Mouse (Mus musculus): Measurements from ENCODE around the gene Pold1. TPM values are rescaled to one million over a fixed set of nuclear protein-coding genes. Genes with fewer than 3 reads are reported as not detected.

The Pold1 gene
- total RNA-seq, 1 experiment = 108 TPM

- in situ Hi-C loops (cut with MboI; ENCODE audit: low sequenced_read_pairs in 2 of 2, unreplicated experiment in 2 of 2) = no loop called here
- Histone ChIP-seq H3K27ac (ENCODE audit: insufficient read depth, low read depth, low read length, poor library complexity, severe bottlenecking) (peak overlapping the region; percentile 60), H3K4me1 (ENCODE audit: control insufficient read depth in 2 of 2, insufficient read depth in 2 of 2, low read length in 2 of 2, poor library complexity in 1 of 2) (peaks cover 9 to 24% of the 10 kb centered on the region in 2 experiments; a peak in 3 of 4 replicates), H3K9me3 (ENCODE audit: control insufficient read depth, insufficient read depth, low read depth, low read length) (no peaks in the 10 kb centered on the region), H3K4me3 (ENCODE audit: insufficient read depth in 1 of 2, low read depth in 1 of 2, low read length in 2 of 2, poor library complexity in 1 of 2, severe bottlenecking in 1 of 2) (peak overlapping the region; percentile 70 to 72), H3K9ac (ENCODE audit: insufficient read depth, low read depth, low read length, poor library complexity, severe bottlenecking) (peak overlapping the region; percentile 60; the same call in 1 of the 2 replicates), H3K36me3 (ENCODE audit: control insufficient read depth, insufficient read depth, low read length, poor library complexity, severe bottlenecking) (peaks cover 8% of the 10 kb centered on the region; the same call in 1 of the 2 replicates)
- TF ChIP-seq HCFC1 (IDR thresholded peaks at IDR 0.05; ENCODE audit: borderline replicate concordance, insufficient read depth, low read length) (no peak), ZNF384 (IDR thresholded peaks at IDR 0.05; ENCODE audit: low read depth, low read length) (no peak), CHD2 (IDR thresholded peaks at IDR 0.05; ENCODE audit: low read depth, low read length) (no peak), ZC3H11A (IDR thresholded peaks at IDR 0.05; ENCODE audit: borderline replicate concordance, low read depth, low read length) (no peak), MAFK (IDR thresholded peaks at IDR 0.05; ENCODE audit: insufficient read depth, low read depth, low read length) (no peak)
- no peak for DNase-seq (ENCODE audit: low read depth, low spot score)
These were observed 51.1 kb downstream of the Pold1 start for GRCm38 (mm10) chr7:44497361-44498055.

DNA sequence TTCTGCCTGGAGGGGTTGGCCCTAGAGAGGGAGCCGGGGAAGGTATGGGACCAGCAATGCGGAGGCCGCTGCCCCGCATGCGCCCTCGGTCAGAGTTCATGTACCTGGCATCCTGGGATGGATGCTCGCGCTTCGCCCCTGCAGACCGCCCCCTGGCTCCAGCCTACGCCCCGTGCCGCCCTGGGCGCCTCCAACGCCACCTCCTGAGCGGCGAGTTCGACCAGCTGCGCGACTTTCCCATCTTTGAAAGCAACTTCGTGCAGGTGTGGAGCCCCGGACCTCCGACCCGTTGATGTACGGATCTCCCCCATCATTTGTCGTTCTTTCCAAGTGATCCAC lies 51.9 kb downstream of the Pold1 start:
- DNase-seq (ENCODE audit: low read depth, low spot score) = no peak
- H3K4me3 ChIP-seq (ENCODE audit: insufficient read depth in 1 of 2, low read depth in 1 of 2, low read length in 2 of 2, poor library complexity in 1 of 2, severe bottlenecking in 1 of 2) = peak overlapping the region; percentile 70 to 72
- peaks cover 9 to 24% of the 10 kb centered on the region in 2 experiments; a peak in 3 of 4 replicates for H3K4me1 ChIP-seq (ENCODE audit: control insufficient read depth in 2 of 2, insufficient read depth in 2 of 2, low read length in 2 of 2, poor library complexity in 1 of 2)
- H3K9me3 ChIP-seq (ENCODE audit: control insufficient read depth, insufficient read depth, low read depth, low read length) = no peaks in the 10 kb centered on the region
- TF ChIP-seq MAFK (IDR thresholded peaks at IDR 0.05; ENCODE audit: insufficient read depth, low read depth, low read length) (no peak), HCFC1 (IDR thresholded peaks at IDR 0.05; ENCODE audit: borderline replicate concordance, insufficient read depth, low read length) (no peak), CHD2 (IDR thresholded peaks at IDR 0.05; ENCODE audit: low read depth, low read length) (no peak), ZC3H11A (IDR thresholded peaks at IDR 0.05; ENCODE audit: borderline replicate concordance, low read depth, low read length) (no peak), ZNF384 (IDR thresholded peaks at IDR 0.05; ENCODE audit: low read depth, low read length) (no peak)
- in situ Hi-C loops (cut with MboI; ENCODE audit: low sequenced_read_pairs in 2 of 2, unreplicated experiment in 2 of 2) = no loop called here
- peak overlapping the region; percentile 70 for H3K27ac ChIP-seq (ENCODE audit: insufficient read depth, low read depth, low read length, poor library complexity, severe bottlenecking)
- peaks cover 13% of the 10 kb centered on the region; the same call in 1 of the 2 replicates for H3K36me3 ChIP-seq (ENCODE audit: control insufficient read depth, insufficient read depth, low read length, poor library complexity, severe bottlenecking)
- H3K9ac ChIP-seq (ENCODE audit: insufficient read depth, low read depth, low read length, poor library complexity, severe bottlenecking) = peak overlapping the region; percentile 73

- Histone ChIP-seq H3K4me3 (ENCODE audit: insufficient read depth in 1 of 2, low read depth in 1 of 2, low read length in 2 of 2, poor library complexity in 1 of 2, severe bottlenecking in 1 of 2) (peak within 1 kb of the TSS; percentile 79 to 83), H3K27ac (ENCODE audit: insufficient read depth, low read depth, low read length, poor library complexity, severe bottlenecking) (peak within 1 kb of the TSS; percentile 92), H3K4me1 (ENCODE audit: control insufficient read depth in 2 of 2, insufficient read depth in 2 of 2, low read length in 2 of 2, poor library complexity in 1 of 2) (peaks cover 6 to 24% of the 10 kb centered on the region in 2 experiments; a peak in 3 of 4 replicates), H3K9me3 (ENCODE audit: control insufficient read depth, insufficient read depth, low read depth, low read length) (no peaks in the 10 kb centered on the region), H3K36me3 (ENCODE audit: control insufficient read depth, insufficient read depth, low read length, poor library complexity, severe bottlenecking) (peaks cover 18% of the 10 kb centered on the region; the same call in 1 of the 2 replicates), H3K9ac (ENCODE audit: insufficient read depth, low read depth, low read length, poor library complexity, severe bottlenecking) (peak within 1 kb of the TSS; percentile 93)
- DNase-seq (ENCODE audit: low read depth, low spot score) = peak; percentile 99
- TF ChIP-seq ZC3H11A (IDR thresholded peaks at IDR 0.05; ENCODE audit: borderline replicate concordance, low read depth, low read length) (no peak), CHD2 (IDR thresholded peaks at IDR 0.05; ENCODE audit: low read depth, low read length) (0 out of 2 replicates have a peak, but pooled peaks have one; percentile 4), HCFC1 (IDR thresholded peaks at IDR 0.05; ENCODE audit: borderline replicate concordance, insufficient read depth, low read length) (0 out of 2 replicates have a peak, but pooled peaks have one; percentile 41)
- in situ Hi-C loops (cut with MboI; ENCODE audit: low sequenced_read_pairs in 2 of 2, unreplicated experiment in 2 of 2) = no loop called here
These were observed 52.5 kb downstream of the Pold1 start, which contains the start of the genes Emc10 and Fam71e1 for GRCm38 (mm10) chr7:44495992-44496770. Gene Emc10 (minus strand): TSS chr7:44496529. Gene Fam71e1 (plus strand): TSS chr7:44496581.

GRCm38 (mm10) chr7:44495086-44495485 lies 53.6 kb downstream of the Pold1 start:
- Histone ChIP-seq H3K4me3 (ENCODE audit: insufficient read depth in 1 of 2, low read depth in 1 of 2, low read length in 2 of 2, poor library complexity in 1 of 2, severe bottlenecking in 1 of 2) (peak overlapping the region; percentile 79 to 83; a peak in 3 of 4 replicates), H3K36me3 (ENCODE audit: control insufficient read depth, insufficient read depth, low read length, poor library complexity, severe bottlenecking) (peaks cover 29% of the 10 kb centered on the region; the same call in 1 of the 2 replicates), H3K9ac (ENCODE audit: insufficient read depth, low read depth, low read length, poor library complexity, severe bottlenecking) (peak overlapping the region; percentile 93; the same call in 1 of the 2 replicates), H3K9me3 (ENCODE audit: control insufficient read depth, insufficient read depth, low read depth, low read length) (no peaks in the 10 kb centered on the region), H3K27ac (ENCODE audit: insufficient read depth, low read depth, low read length, poor library complexity, severe bottlenecking) (peak overlapping the region; percentile 23; the same call in 1 of the 2 replicates), H3K4me1 (ENCODE audit: control insufficient read depth in 2 of 2, insufficient read depth in 2 of 2, low read length in 2 of 2, poor library complexity in 1 of 2) (peaks cover 2 to 17% of the 10 kb centered on the region in 2 experiments; a peak in 3 of 4 replicates)
- in situ Hi-C loops (cut with MboI; ENCODE audit: low sequenced_read_pairs in 2 of 2, unreplicated experiment in 2 of 2) = no loop called here
- no peak for DNase-seq (ENCODE audit: low read depth, low spot score)
- TF ChIP-seq CHD2 (IDR thresholded peaks at IDR 0.05; ENCODE audit: low read depth, low read length) = no peak
- no peak for TF ChIP-seq MAFK (IDR thresholded peaks at IDR 0.05; ENCODE audit: insufficient read depth, low read depth, low read length)
- TF ChIP-seq ZNF384 (IDR thresholded peaks at IDR 0.05; ENCODE audit: low read depth, low read length) = no peak
- TF ChIP-seq ZC3H11A (IDR thresholded peaks at IDR 0.05; ENCODE audit: borderline replicate concordance, low read depth, low read length) = no peak
- TF ChIP-seq HCFC1 (IDR thresholded peaks at IDR 0.05; ENCODE audit: borderline replicate concordance, insufficient read depth, low read length) = no peak
